Mouse (Mus musculus): ENCODE measurements at regions not wholly inside any gene's neighbourhood (a gene's known extent, or its start where the extent isn't known, plus 50 kb on each side); places are given as distances from the start of the nearest gene placed in this dataset.

DNA sequence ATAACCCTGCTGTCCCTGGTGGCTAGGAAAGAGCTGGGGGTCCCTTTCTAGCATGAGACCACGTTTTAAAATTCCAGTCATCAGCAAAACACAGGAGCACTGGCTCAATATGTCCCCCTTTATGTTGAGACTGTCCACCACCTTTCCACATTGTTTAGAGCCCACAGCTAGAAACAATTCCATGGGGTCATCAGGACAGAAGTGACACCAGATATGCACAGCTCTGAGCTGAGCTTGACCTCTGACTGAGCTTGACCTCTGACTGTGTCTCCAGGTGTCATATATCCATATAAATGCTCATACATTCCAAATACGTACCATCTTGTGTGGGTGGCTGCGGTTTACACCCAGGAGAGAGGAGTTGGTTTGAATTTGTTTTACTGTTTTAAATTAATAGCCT lies 262.1 kb upstream of the Ppargc1a start:
- WGBS, result 82% methylated on average over 3 of the region's 3 CpGs
- Histone ChIP-seq H3K9ac (ENCODE audit: low read depth, low read length) (no peak overlapping the region), H3K4me3 (ENCODE audit: insufficient read depth, low read depth, low read length) (no peak overlapping the region), H3K4me1 (ENCODE audit: control insufficient read depth, insufficient read depth, low read length) (peaks cover 3% of the 10 kb centered on the region; the same call in 1 of the 2 replicates), H3K27ac (replicated peaks; ENCODE audit: insufficient read depth, low read depth, low read length) (no peak overlapping the region), H3K36me3 (ENCODE audit: control insufficient read depth, insufficient read depth, low read length) (no peaks in the 10 kb centered on the region), H3K79me2 (ENCODE audit: control insufficient read depth, insufficient read depth, low read length) (no peaks in the 10 kb centered on the region), H3K27me3 (ENCODE audit: control insufficient read depth, insufficient read depth, low read length) (no peaks in the 10 kb centered on the region)
- DNase-seq (ENCODE audit: extremely low read depth, low read depth, low spot score), result no peak
- TF ChIP-seq CTCF (IDR thresholded peaks at IDR 0.05; ENCODE audit: low read depth, low read length), result no peak
- TF ChIP-seq POLR2A (IDR thresholded peaks at IDR 0.05; ENCODE audit: extremely low read depth, insufficient read depth, low read length), result no peak

GRCm38 (mm10) chr5:51829020-51829419 lies 261.5 kb upstream of the Ppargc1a start:
- DNase-seq (ENCODE audit: extremely low read depth, low read depth, low spot score), result no peak
- WGBS, result 94% methylated on average over 5 of the region's 5 CpGs
- no peak for TF ChIP-seq POLR2A (IDR thresholded peaks at IDR 0.05; ENCODE audit: extremely low read depth, insufficient read depth, low read length)
- TF ChIP-seq CTCF (IDR thresholded peaks at IDR 0.05; ENCODE audit: low read depth, low read length), result no peak
- no peaks in the 10 kb centered on the region for H3K36me3 ChIP-seq (ENCODE audit: control insufficient read depth, insufficient read depth, low read length)
- no peaks in the 10 kb centered on the region for H3K27me3 ChIP-seq (ENCODE audit: control insufficient read depth, insufficient read depth, low read length)
- no peak overlapping the region for H3K4me3 ChIP-seq (ENCODE audit: insufficient read depth, low read depth, low read length)
- no peaks in the 10 kb centered on the region for H3K79me2 ChIP-seq (ENCODE audit: control insufficient read depth, insufficient read depth, low read length)
- H3K27ac ChIP-seq (replicated peaks; ENCODE audit: insufficient read depth, low read depth, low read length), result no peak overlapping the region
- peaks cover 3% of the 10 kb centered on the region; the same call in 1 of the 2 replicates for H3K4me1 ChIP-seq (ENCODE audit: control insufficient read depth, insufficient read depth, low read length)
- H3K9ac ChIP-seq (ENCODE audit: low read depth, low read length), result no peak overlapping the region

DNA sequence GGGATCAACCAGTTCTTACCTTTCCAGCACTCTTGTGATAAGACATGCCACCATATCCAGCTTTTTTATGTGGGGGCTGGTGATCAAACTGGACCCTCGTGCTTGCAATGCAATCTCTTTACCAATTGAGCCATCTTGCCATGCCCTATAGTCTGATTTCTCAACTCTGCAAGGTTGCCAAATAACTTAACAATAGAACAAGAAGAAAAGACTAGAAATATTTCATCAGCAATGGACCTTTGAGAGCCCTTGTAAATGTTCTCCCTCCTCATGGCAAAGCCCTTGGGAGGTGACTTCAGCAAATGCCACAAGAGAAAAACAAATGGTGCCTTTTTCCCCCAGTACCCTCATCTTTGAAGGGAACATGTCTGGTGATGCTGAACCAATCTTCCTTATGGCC lies 258.7 kb upstream of the Ppargc1a start:
- H3K4me3 ChIP-seq (ENCODE audit: insufficient read depth, low read depth, low read length), result no peak overlapping the region
- H3K9ac ChIP-seq (ENCODE audit: low read depth, low read length), result no peak overlapping the region
- peaks cover 3% of the 10 kb centered on the region; the same call in 1 of the 2 replicates for H3K4me1 ChIP-seq (ENCODE audit: control insufficient read depth, insufficient read depth, low read length)
- H3K79me2 ChIP-seq (ENCODE audit: control insufficient read depth, insufficient read depth, low read length), result no peaks in the 10 kb centered on the region
- no peaks in the 10 kb centered on the region for H3K36me3 ChIP-seq (ENCODE audit: control insufficient read depth, insufficient read depth, low read length)
- peak; percentile 7 for DNase-seq (ENCODE audit: extremely low read depth, low read depth, low spot score)
- H3K27ac ChIP-seq (replicated peaks; ENCODE audit: insufficient read depth, low read depth, low read length), result no peak overlapping the region
- TF ChIP-seq POLR2A (IDR thresholded peaks at IDR 0.05; ENCODE audit: extremely low read depth, insufficient read depth, low read length) (no peak), CTCF (IDR thresholded peaks at IDR 0.05; ENCODE audit: low read depth, low read length) (no peak)
- H3K27me3 ChIP-seq (ENCODE audit: control insufficient read depth, insufficient read depth, low read length), result no peaks in the 10 kb centered on the region
- WGBS, result 59% methylated on average over 1 of the region's 1 CpGs

DNA sequence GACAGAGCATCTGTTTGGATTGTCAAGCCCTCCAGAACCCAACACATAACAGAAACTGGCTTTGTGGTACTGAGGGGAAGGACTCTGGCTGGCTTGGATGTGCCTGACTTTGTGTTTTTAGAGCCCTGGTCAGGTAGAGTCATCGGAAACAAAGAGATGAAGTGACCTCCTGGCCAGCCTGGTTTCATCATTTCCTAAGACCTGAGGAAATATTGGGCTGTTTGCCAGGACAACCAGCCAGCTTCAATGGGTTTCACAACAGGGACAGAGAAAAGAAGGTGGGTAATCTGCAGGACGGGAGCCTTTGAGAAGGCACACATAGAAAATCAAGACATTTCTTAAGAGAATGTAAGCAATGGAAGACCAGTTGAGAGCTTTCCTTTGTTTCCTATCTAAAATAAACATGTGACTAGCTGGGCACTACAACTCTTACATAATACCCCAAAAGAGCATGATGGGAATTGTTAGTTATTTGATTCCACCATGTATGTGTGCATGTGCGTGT lies 258.1 kb upstream of the Ppargc1a start:
- H3K4me3 ChIP-seq (ENCODE audit: insufficient read depth, low read depth, low read length), result no peak overlapping the region
- WGBS, result 46% methylated on average over 3 of the region's 3 CpGs
- H3K36me3 ChIP-seq (ENCODE audit: control insufficient read depth, insufficient read depth, low read length), result no peaks in the 10 kb centered on the region
- no peaks in the 10 kb centered on the region for H3K79me2 ChIP-seq (ENCODE audit: control insufficient read depth, insufficient read depth, low read length)
- no peak overlapping the region for H3K27ac ChIP-seq (replicated peaks; ENCODE audit: insufficient read depth, low read depth, low read length)
- TF ChIP-seq CTCF (IDR thresholded peaks at IDR 0.05; ENCODE audit: low read depth, low read length) (no peak), POLR2A (IDR thresholded peaks at IDR 0.05; ENCODE audit: extremely low read depth, insufficient read depth, low read length) (no peak)
- no peak overlapping the region for H3K9ac ChIP-seq (ENCODE audit: low read depth, low read length)
- H3K27me3 ChIP-seq (ENCODE audit: control insufficient read depth, insufficient read depth, low read length), result no peaks in the 10 kb centered on the region
- DNase-seq (ENCODE audit: extremely low read depth, low read depth, low spot score), result peak; percentile 85
- peaks cover 3% of the 10 kb centered on the region; the same call in 1 of the 2 replicates for H3K4me1 ChIP-seq (ENCODE audit: control insufficient read depth, insufficient read depth, low read length)

- Histone ChIP-seq H3K79me2 (ENCODE audit: control insufficient read depth, insufficient read depth, low read length) (no peaks in the 10 kb centered on the region), H3K27ac (replicated peaks; ENCODE audit: insufficient read depth, low read depth, low read length) (no peak overlapping the region), H3K4me1 (ENCODE audit: control insufficient read depth, insufficient read depth, low read length) (peaks cover 3% of the 10 kb centered on the region; the same call in 1 of the 2 replicates), H3K27me3 (ENCODE audit: control insufficient read depth, insufficient read depth, low read length) (no peaks in the 10 kb centered on the region), H3K4me3 (ENCODE audit: insufficient read depth, low read depth, low read length) (no peak overlapping the region), H3K9ac (ENCODE audit: low read depth, low read length) (no peak overlapping the region), H3K36me3 (ENCODE audit: control insufficient read depth, insufficient read depth, low read length) (no peaks in the 10 kb centered on the region)
- DNase-seq (ENCODE audit: extremely low read depth, low read depth, low spot score), result no peak
- no peak for TF ChIP-seq CTCF (IDR thresholded peaks at IDR 0.05; ENCODE audit: low read depth, low read length)
- TF ChIP-seq POLR2A (IDR thresholded peaks at IDR 0.05; ENCODE audit: extremely low read depth, insufficient read depth, low read length), result no peak
- WGBS, result 71% methylated on average over 4 of the region's 4 CpGs
These were observed 257.2 kb upstream of the Ppargc1a start for GRCm38 (mm10) chr5:51824731-51825130.

DNA sequence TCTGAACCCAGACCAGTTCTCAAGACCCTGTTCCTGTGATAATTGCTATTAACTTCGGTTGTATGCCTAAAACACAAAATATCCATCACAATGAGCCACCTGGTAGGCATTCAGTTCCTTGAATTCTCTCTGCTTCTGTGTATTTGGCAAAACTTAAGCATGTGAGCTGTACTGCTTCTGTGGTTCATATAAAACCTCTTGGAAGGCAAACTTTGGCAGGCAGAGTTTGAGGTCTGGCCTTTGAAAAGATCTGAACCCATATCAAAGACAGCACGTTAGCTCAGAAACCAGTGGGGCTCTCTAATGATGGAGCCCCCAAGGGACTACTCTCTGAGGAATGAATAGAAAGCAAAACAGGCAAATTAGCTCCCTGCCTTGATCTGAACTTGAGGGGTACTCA lies 256.1 kb upstream of the Ppargc1a start:
- TF ChIP-seq CTCF (IDR thresholded peaks at IDR 0.05; ENCODE audit: low read depth, low read length) (no peak), POLR2A (IDR thresholded peaks at IDR 0.05; ENCODE audit: extremely low read depth, insufficient read depth, low read length) (no peak)
- Histone ChIP-seq H3K4me1 (ENCODE audit: control insufficient read depth, insufficient read depth, low read length) (peaks cover 3% of the 10 kb centered on the region; the same call in 1 of the 2 replicates), H3K79me2 (ENCODE audit: control insufficient read depth, insufficient read depth, low read length) (no peaks in the 10 kb centered on the region), H3K27me3 (ENCODE audit: control insufficient read depth, insufficient read depth, low read length) (no peaks in the 10 kb centered on the region), H3K9ac (ENCODE audit: low read depth, low read length) (no peak overlapping the region), H3K4me3 (ENCODE audit: insufficient read depth, low read depth, low read length) (no peak overlapping the region), H3K27ac (replicated peaks; ENCODE audit: insufficient read depth, low read depth, low read length) (no peak overlapping the region), H3K36me3 (ENCODE audit: control insufficient read depth, insufficient read depth, low read length) (no peaks in the 10 kb centered on the region)
- WGBS, result 83% methylated on average over 2 of the region's 2 CpGs
- no peak for DNase-seq (ENCODE audit: extremely low read depth, low read depth, low spot score)
